Mouse (Mus musculus): Measurements from ENCODE around the gene Tmem87a. TPM values are rescaled to one million over a fixed set of nuclear protein-coding genes. Genes with fewer than 3 reads are reported as not detected.

The Tmem87a gene
- polyA plus RNA-seq, 1 experiment, result 10.3 TPM

- 87% methylated on average over 4 of the region's 4 CpGs for WGBS
- no peak for DNase-seq
These were observed 36.3 kb downstream of the Tmem87a start for GRCm38 (mm10) chr2:120367416-120368207.

DNA sequence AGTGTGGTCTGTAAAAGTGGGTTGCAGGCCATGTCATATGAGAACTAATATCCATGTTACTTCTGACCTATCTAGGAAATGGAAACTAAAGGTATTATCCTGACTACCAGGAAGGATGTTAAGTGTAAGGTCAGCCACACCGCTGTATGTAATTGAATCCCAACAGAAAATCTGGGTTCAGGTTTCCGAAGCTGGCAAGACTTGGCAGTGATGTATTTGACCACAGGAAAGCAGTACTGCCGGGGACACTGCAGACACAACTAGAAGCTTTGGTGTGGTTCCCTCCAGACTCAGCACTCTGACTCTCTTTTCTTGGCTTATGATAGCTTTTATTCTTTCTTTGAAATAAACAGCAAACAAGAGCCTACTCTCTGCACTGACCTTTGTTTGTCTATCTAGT is 37.4 kb downstream of the Tmem87a start:
- H3K4me3 ChIP-seq (ENCODE audit: insufficient read depth, low read depth, low read length), result no peak overlapping the region
- no peak for DNase-seq
- TF ChIP-seq CTCF (conservative IDR thresholded peaks at IDR 0.05; ENCODE audit: insufficient read depth, insufficient read length, low read depth, low read length), result no peak
- no peak for TF ChIP-seq POLR2A (IDR thresholded peaks at IDR 0.05; ENCODE audit: low read depth, low read length)
- no peaks in the 10 kb centered on the region for H3K27me3 ChIP-seq (replicated peaks; ENCODE audit: control insufficient read depth, insufficient read depth, low read length)
- WGBS, result 42% methylated on average over 3 of the region's 3 CpGs
- H3K36me3 ChIP-seq (ENCODE audit: control insufficient read depth, insufficient read depth, low read length), result peaks cover 16% of the 10 kb centered on the region
- H3K4me1 ChIP-seq (ENCODE audit: control insufficient read depth, insufficient read depth, low read length), result no peaks in the 10 kb centered on the region
- H3K27ac ChIP-seq (ENCODE audit: insufficient read depth, low read depth, low read length), result no peak overlapping the region

More at GRCm38 (mm10) chr2:120367416-120368207, 36.3 kb downstream of the Tmem87a start:
- Histone ChIP-seq H3K36me3 (ENCODE audit: control insufficient read depth, insufficient read depth, low read length) (peaks cover 21% of the 10 kb centered on the region), H3K27ac (ENCODE audit: insufficient read depth, low read depth, low read length) (no peak overlapping the region), H3K4me1 (ENCODE audit: control insufficient read depth, insufficient read depth, low read length) (no peaks in the 10 kb centered on the region), H3K27me3 (replicated peaks; ENCODE audit: control insufficient read depth, insufficient read depth, low read length) (no peaks in the 10 kb centered on the region), H3K4me3 (ENCODE audit: insufficient read depth, low read depth, low read length) (no peak overlapping the region)
- no peak for TF ChIP-seq CTCF (conservative IDR thresholded peaks at IDR 0.05; ENCODE audit: insufficient read depth, insufficient read length, low read depth, low read length)
- no peak for TF ChIP-seq POLR2A (IDR thresholded peaks at IDR 0.05; ENCODE audit: low read depth, low read length)

DNA sequence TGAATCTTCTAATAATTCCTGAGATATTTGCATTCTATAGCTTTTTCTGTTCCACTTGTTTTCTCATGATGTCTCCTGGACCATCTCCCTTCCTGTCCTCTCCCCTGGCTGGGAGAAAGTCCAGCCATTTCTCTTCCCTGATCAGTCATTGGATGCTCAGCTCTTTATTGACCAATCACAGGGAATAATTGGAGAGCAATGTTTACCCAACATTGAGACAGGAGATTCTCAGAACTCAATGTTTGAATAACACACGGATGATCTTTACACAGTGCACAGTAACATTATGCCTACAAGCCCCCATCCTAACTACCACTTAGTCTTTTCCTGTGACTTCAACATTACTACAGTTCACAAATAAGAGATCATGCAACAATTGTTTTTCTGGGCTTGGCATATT is 43.5 kb downstream of the Tmem87a start:
- peaks cover 9% of the 10 kb centered on the region for H3K36me3 ChIP-seq (ENCODE audit: control insufficient read depth, insufficient read depth, low read length)

DNA sequence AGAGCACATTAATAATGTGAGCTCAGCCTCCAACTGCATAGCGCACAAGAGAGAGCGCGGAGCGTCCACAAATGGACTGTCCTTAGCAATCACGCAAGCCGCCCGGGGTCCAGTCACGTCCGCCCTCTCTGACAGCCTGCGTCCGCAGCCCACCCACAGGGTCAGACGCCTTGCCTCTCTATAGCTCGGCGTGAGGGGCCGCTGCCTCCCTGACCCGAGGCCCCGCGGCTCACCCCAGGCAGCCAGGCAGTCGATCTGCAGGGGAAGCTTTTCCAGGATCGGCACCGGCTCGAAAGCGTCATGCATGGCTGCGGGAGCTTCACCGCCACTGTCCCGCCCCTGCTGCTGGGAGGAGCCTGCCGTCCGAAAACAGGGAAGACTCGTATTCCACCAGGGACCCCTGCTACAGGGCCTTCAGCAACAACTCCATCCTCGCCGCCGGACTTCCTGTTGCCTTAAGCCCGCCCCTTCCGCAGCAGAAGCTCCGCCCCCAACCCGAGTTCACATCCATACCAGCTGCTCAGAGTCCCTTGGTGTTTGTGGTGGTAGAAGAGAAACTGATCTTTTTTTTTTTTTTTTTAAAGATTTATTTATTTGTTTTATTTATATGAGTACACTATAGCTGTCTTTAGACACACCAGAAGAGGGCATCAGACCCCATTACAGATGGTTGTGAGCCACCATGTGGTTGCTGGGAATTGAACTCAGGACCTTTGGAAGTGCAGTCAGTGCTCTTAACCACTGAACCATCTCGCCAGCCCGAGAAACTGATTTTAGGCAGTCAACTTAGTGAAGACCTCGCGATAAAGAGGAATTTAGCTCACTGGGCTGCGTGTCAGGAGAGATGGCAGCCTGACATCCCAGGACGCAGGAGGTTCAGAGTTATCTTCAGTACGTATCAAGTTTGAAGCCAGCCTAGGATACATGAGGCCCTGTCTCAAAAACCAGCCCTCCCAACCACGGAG is 50.9 kb downstream of the Tmem87a start, which contains the start of gene Vps39:
TSS of gene Vps39 (minus strand) at position 456 of the 965 bp plus-strand sequence.
- Histone ChIP-seq H3K36me3 (ENCODE audit: control insufficient read depth, insufficient read depth, low read length) (peaks cover 3% of the 10 kb centered on the region; the same call in 1 of the 2 replicates), H3K27ac (ENCODE audit: insufficient read depth, low read depth, low read length) (peak within 1 kb of the TSS; percentile 21; the same call in 1 of the 2 replicates), H3K27me3 (replicated peaks; ENCODE audit: control insufficient read depth, insufficient read depth, low read length) (no peaks in the 10 kb centered on the region), H3K4me1 (ENCODE audit: control insufficient read depth, insufficient read depth, low read length) (peaks cover 5% of the 10 kb centered on the region; the same call in 1 of the 2 replicates), H3K4me3 (ENCODE audit: insufficient read depth, low read depth, low read length) (peak within 1 kb of the TSS; percentile 98)
- no peak for TF ChIP-seq CTCF (conservative IDR thresholded peaks at IDR 0.05; ENCODE audit: insufficient read depth, insufficient read length, low read depth, low read length)
- peak; percentile 50 for TF ChIP-seq POLR2A (IDR thresholded peaks at IDR 0.05; ENCODE audit: low read depth, low read length)
- peak; percentile 94 for DNase-seq
- 12% methylated on average over 44 of the region's 44 CpGs for WGBS

More for the DNA sequence above, 43.5 kb downstream of the Tmem87a start:
- Histone ChIP-seq H3K27me3 (replicated peaks; ENCODE audit: control insufficient read depth, insufficient read depth, low read length) (no peaks in the 10 kb centered on the region), H3K4me3 (ENCODE audit: insufficient read depth, low read depth, low read length) (no peak overlapping the region), H3K4me1 (ENCODE audit: control insufficient read depth, insufficient read depth, low read length) (no peaks in the 10 kb centered on the region), H3K27ac (ENCODE audit: insufficient read depth, low read depth, low read length) (no peak overlapping the region)
- no peak for DNase-seq
- 76% methylated on average over 1 of the region's 1 CpGs for WGBS
- TF ChIP-seq CTCF (conservative IDR thresholded peaks at IDR 0.05; ENCODE audit: insufficient read depth, insufficient read length, low read depth, low read length), result no peak
- no peak for TF ChIP-seq POLR2A (IDR thresholded peaks at IDR 0.05; ENCODE audit: low read depth, low read length)

- 84% methylated on average over 5 of the region's 5 CpGs for WGBS
- H3K4me3 ChIP-seq (ENCODE audit: insufficient read depth, low read depth, low read length), result no peak overlapping the region
- peaks cover 5% of the 10 kb centered on the region; the same call in 1 of the 2 replicates for H3K4me1 ChIP-seq (ENCODE audit: control insufficient read depth, insufficient read depth, low read length)
- H3K27me3 ChIP-seq (replicated peaks; ENCODE audit: control insufficient read depth, insufficient read depth, low read length), result no peaks in the 10 kb centered on the region
- no peak for DNase-seq
- H3K27ac ChIP-seq (ENCODE audit: insufficient read depth, low read depth, low read length), result no peak overlapping the region
- no peaks in the 10 kb centered on the region for H3K36me3 ChIP-seq (ENCODE audit: control insufficient read depth, insufficient read depth, low read length)
- TF ChIP-seq CTCF (conservative IDR thresholded peaks at IDR 0.05; ENCODE audit: insufficient read depth, insufficient read length, low read depth, low read length) (no peak), POLR2A (IDR thresholded peaks at IDR 0.05; ENCODE audit: low read depth, low read length) (no peak)
These were observed 52.6 kb downstream of the Tmem87a start for GRCm38 (mm10) chr2:120351321-120351720.

GRCm38 (mm10) chr2:120348120-120348519 is 55.8 kb downstream of the Tmem87a start:
- no peaks in the 10 kb centered on the region; the same call in 1 of the 2 replicates for H3K36me3 ChIP-seq (ENCODE audit: control insufficient read depth, insufficient read depth, low read length)
- peaks cover 5% of the 10 kb centered on the region; the same call in 1 of the 2 replicates for H3K4me1 ChIP-seq (ENCODE audit: control insufficient read depth, insufficient read depth, low read length)
- no peak for TF ChIP-seq CTCF (conservative IDR thresholded peaks at IDR 0.05; ENCODE audit: insufficient read depth, insufficient read length, low read depth, low read length)
- TF ChIP-seq POLR2A (IDR thresholded peaks at IDR 0.05; ENCODE audit: low read depth, low read length), result no peak
- H3K4me3 ChIP-seq (ENCODE audit: insufficient read depth, low read depth, low read length), result no peak overlapping the region
- peak; percentile 61 for DNase-seq
- peak overlapping the region; percentile 24; the same call in 1 of the 2 replicates for H3K27ac ChIP-seq (ENCODE audit: insufficient read depth, low read depth, low read length)
- H3K27me3 ChIP-seq (replicated peaks; ENCODE audit: control insufficient read depth, insufficient read depth, low read length), result no peaks in the 10 kb centered on the region
- WGBS, result 52% methylated on average over 9 of the region's 9 CpGs

Measured in kidney, adult 2 months (tissue).